Mouse (Mus musculus) naive thymus-derived CD4-positive, alpha-beta T cell, adult 2 months (primary cell): ENCODE measurements around the gene AY074887.

Experiments
- DNase-seq: peaks from one replicate; pipeline ENCODE4 v3.0.0-alpha.2; 2011; ENCODE audit warnings: low read depth

AY074887 gene

DNA sequence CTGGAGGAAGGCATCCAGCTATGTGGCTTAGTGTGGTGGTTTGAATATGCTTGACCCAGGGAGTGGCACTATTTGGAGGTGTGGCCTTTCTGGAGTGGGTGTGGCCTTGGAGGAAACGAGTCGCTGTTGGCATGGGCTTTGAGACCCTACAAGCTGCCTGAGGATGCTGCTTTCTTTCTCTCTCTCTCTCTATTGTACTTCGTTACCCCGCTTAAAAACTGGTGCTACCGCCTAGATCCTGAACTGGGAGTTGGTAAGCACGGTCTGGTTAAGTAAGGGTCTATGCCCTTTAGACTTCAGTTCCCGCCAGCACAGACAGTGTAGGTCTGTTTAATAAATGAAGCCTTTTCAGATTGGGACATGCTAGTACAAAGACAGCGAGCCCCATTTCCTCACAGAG lies 34.4 kb downstream of the AY074887 start:
- no peak for DNase-seq

- DNase-seq = no peak
Measured at GRCm38 (mm10) chr9:54915576-54915975, 35.2 kb downstream of the AY074887 start.

- DNase-seq = no peak
Measured at GRCm38 (mm10) chr9:54909446-54909845, 41.4 kb downstream of the AY074887 start.
